In genomic region chr7:25380392-25381283, GRCm38 (mm10) we compare ENCODE assay signal across 9 mouse cellular contexts. TPM values are rescaled to one million over a fixed set of nuclear protein-coding genes. Genes with fewer than 3 reads are reported as not detected.
DNase-seq lines count a peak whose midpoint lies in the region; ATAC-seq and TF ChIP-seq lines count a peak whose summit lies in the region.
"Had no signal": no experiment of that assay in that cellular context is flagged by ENCODE, and none has a peak within 500 bp of the region (broad histone marks: within the 10 kb centered on the region; RNA-seq: fewer than 3 reads in every experiment).

No protein-coding gene starts in this region.

- H3K27me3 ChIP-seq in lung, embryonic 14.5 days (ENCODE audit: insufficient read depth, low read length): no peaks in the 10 kb centered on the region
- H3K27me3 ChIP-seq in heart, embryonic 15.5 days: no peaks in the 10 kb centered on the region
- no peaks in the 10 kb centered on the region; the same call in 1 of the 2 replicates for H3K27me3 ChIP-seq in liver, embryonic 11.5 days (replicated peaks; ENCODE audit: control insufficient read depth, insufficient read depth, low read length)
- no peaks in the 10 kb centered on the region for H3K27me3 ChIP-seq in thymus, adult 2 months (ENCODE audit: control insufficient read depth, insufficient read depth, low read length)

- H3K4me1 ChIP-seq in lung, embryonic 14.5 days (ENCODE audit: insufficient read depth): 0 out of 2 replicates have a peak, but pooled peaks cover 3% of the 10 kb centered on the region
- H3K4me1 ChIP-seq in heart, embryonic 15.5 days (replicated peaks): peaks cover 38% of the 10 kb centered on the region
- H3K4me1 ChIP-seq in liver, embryonic 11.5 days (replicated peaks; ENCODE audit: control insufficient read depth, insufficient read depth, low read length): peaks cover 13% of the 10 kb centered on the region
- H3K4me1 ChIP-seq in thymus, adult 2 months (replicated peaks; ENCODE audit: control insufficient read depth, insufficient read depth, low read length): peaks cover 24% of the 10 kb centered on the region

- TF ChIP-seq CTCF in lung, embryonic 14.5 days (IDR thresholded peaks at IDR 0.05; ENCODE audit: low read depth): no peak
- no peak for TF ChIP-seq CTCF in thymus, adult 2 months (IDR thresholded peaks at IDR 0.05; ENCODE audit: borderline replicate concordance, control insufficient read depth, extremely low read depth, insufficient read depth, low read length, poor library complexity)

- H3K9me3 ChIP-seq in lung, embryonic 14.5 days (ENCODE audit: low read depth, low read length): no peaks in the 10 kb centered on the region
- H3K9me3 ChIP-seq in heart, embryonic 15.5 days (replicated peaks): no peaks in the 10 kb centered on the region
- no peaks in the 10 kb centered on the region for H3K9me3 ChIP-seq in liver, embryonic 11.5 days (ENCODE audit: control insufficient read depth, low read length)

- no peak for DNase-seq in lung, embryonic 14.5 days
- no peak for DNase-seq in lung, postnatal 36 days
- no peak for DNase-seq in liver, embryonic 11.5 days (ENCODE audit: low spot score)
- DNase-seq in thymus, adult 2 months: peak; percentile 30
- no peak for DNase-seq in c-Kit-positive CD71-positive TER-119-positive erythroid progenitor cells, embryonic 14.5 days (ENCODE audit: low spot score)
- DNase-seq in layer of hippocampus, adult 9-10 months (ENCODE audit: low spot score): no peak

- peak; percentile 6; the same call in 1 of the 2 replicates for ATAC-seq in lung, embryonic 14.5 days (ENCODE audit: insufficient read depth)
- no peak for ATAC-seq in heart, embryonic 15.5 days (replicated peaks; ENCODE audit: insufficient number of reproducible peaks, insufficient read depth, low FRiP score, low read depth)
- peak; percentile 72 for ATAC-seq in liver, embryonic 11.5 days (replicated peaks; ENCODE audit: low FRiP score)
- no peak for ATAC-seq in erythroblast, adult 5-6 weeks (replicated peaks; ENCODE audit: low FRiP score, poor library complexity, severe bottlenecking)

- peaks cover 32% of the 10 kb centered on the region for H3K36me3 ChIP-seq in lung, embryonic 14.5 days (ENCODE audit: insufficient read depth)
- H3K36me3 ChIP-seq in heart, embryonic 15.5 days: peaks cover 10% of the 10 kb centered on the region
- H3K36me3 ChIP-seq in liver, embryonic 11.5 days (ENCODE audit: control insufficient read depth, insufficient read depth, low read length): no peaks in the 10 kb centered on the region; the same call in 1 of the 2 replicates
- no peaks in the 10 kb centered on the region for H3K36me3 ChIP-seq in thymus, adult 2 months (ENCODE audit: control insufficient read depth, insufficient read depth, low read length)

- 0 out of 2 replicates have a peak overlapping the region, but pooled peaks have one; percentile 24 for H3K27ac ChIP-seq in lung, embryonic 14.5 days (ENCODE audit: low read depth)
- H3K27ac ChIP-seq in heart, embryonic 15.5 days: no peak overlapping the region
- no peak overlapping the region for H3K27ac ChIP-seq in liver, embryonic 11.5 days (ENCODE audit: low read depth, low read length)
- peak overlapping the region; percentile 26; the same call in 1 of the 2 replicates for H3K27ac ChIP-seq in thymus, adult 2 months (ENCODE audit: control insufficient read depth, insufficient read depth, low read length)

- peak overlapping the region; percentile 36 for H3K4me3 ChIP-seq in lung, embryonic 14.5 days (ENCODE audit: low read depth, low read length)
- H3K4me3 ChIP-seq in heart, embryonic 15.5 days: peak overlapping the region; percentile 50; the same call in 1 of the 2 replicates
- peak overlapping the region; percentile 57 for H3K4me3 ChIP-seq in liver, embryonic 11.5 days (ENCODE audit: low read depth, low read length)
- H3K4me3 ChIP-seq in thymus, adult 2 months (ENCODE audit: control insufficient read depth, insufficient read depth, low read length): peak overlapping the region; percentile 43

- TF ChIP-seq POLR2A in thymus, adult 2 months (IDR thresholded peaks at IDR 0.05; ENCODE audit: control insufficient read depth, extremely low read depth, insufficient read depth, low read length, poor library complexity): no peak

- WGBS in lung, embryonic 14.5 days: 53% methylated on average over 18 of the region's 18 CpGs
- WGBS in heart, embryonic 15.5 days: 55% methylated on average over 18 of the region's 18 CpGs
- WGBS in liver, embryonic 11.5 days: 49% methylated on average over 18 of the region's 18 CpGs
- 72% methylated on average over 18 of the region's 18 CpGs for WGBS in thymus, adult 2 months

- H3K4me2 ChIP-seq in lung, embryonic 14.5 days: peak overlapping the region; percentile 76
- H3K4me2 ChIP-seq in heart, embryonic 15.5 days: peak overlapping the region; percentile 89
- H3K4me2 ChIP-seq in liver, embryonic 11.5 days: peak overlapping the region; percentile 92

- H3K9ac ChIP-seq in lung, embryonic 14.5 days: peak overlapping the region; percentile 22; the same call in 1 of the 2 replicates
- peak overlapping the region; percentile 57; the same call in 1 of the 2 replicates for H3K9ac ChIP-seq in heart, embryonic 15.5 days
- H3K9ac ChIP-seq in liver, embryonic 11.5 days (ENCODE audit: low read depth, low read length): no peak overlapping the region; the same call in 1 of the 2 replicates

RNA-seq across cellular contexts. Expression of gene Cnfn, which starts 11.1 kb away (rescaled TPM):
- not detected in 2 replicates for polyA plus RNA-seq in lung, embryonic 14.5 days (2014; fragmentation: Nextera tagmentation; extraction: Ambion mirVana)
- polyA plus RNA-seq in heart, embryonic 15.5 days (2015; fragmentation: Nextera tagmentation; extraction: Ambion mirVana): 0.22 and 1.1 TPM in 2 replicates
- polyA plus RNA-seq in liver, embryonic 11.5 days (2014; fragmentation: Nextera tagmentation; extraction: Ambion mirVana): not detected in 2 replicates
- polyA plus RNA-seq in thymus, adult 2 months (2012; rRNA removed): 13.4 and 20.6 TPM in 2 replicates
- not detected in 2 replicates for total RNA-seq in erythroblast, adult 5-6 weeks (2015; ENCODE audit: low replicate concordance)
- total RNA-seq in erythroblast, adult 5-6 weeks (2017; ENCODE audit: low replicate concordance): not detected in 2 replicates
- total RNA-seq: hematopoietic stem cell, adult 5-6 weeks had no signal

RNA-seq across cellular contexts. Expression of gene Lipe, which starts 17.9 kb away (rescaled TPM):
- 3.8 and 4.0 TPM in 2 replicates for polyA plus RNA-seq in lung, embryonic 14.5 days (2014; fragmentation: Nextera tagmentation; extraction: Ambion mirVana)
- 5.6 and 7.7 TPM in 2 replicates for polyA plus RNA-seq in heart, embryonic 15.5 days (2015; fragmentation: Nextera tagmentation; extraction: Ambion mirVana)
- polyA plus RNA-seq in liver, embryonic 11.5 days (2014; fragmentation: Nextera tagmentation; extraction: Ambion mirVana): 2.3 and 2.5 TPM in 2 replicates
- 75.3 and 91.6 TPM in 2 replicates for polyA plus RNA-seq in thymus, adult 2 months (2012; rRNA removed)
- total RNA-seq in erythroblast, adult 5-6 weeks (2015; ENCODE audit: low replicate concordance): 2.5 and 11.3 TPM in 2 replicates
- total RNA-seq in erythroblast, adult 5-6 weeks (2017; ENCODE audit: low replicate concordance): 4.5 and 6.7 TPM in 2 replicates

RNA-seq across cellular contexts. Expression of gene Cxcl17, which starts 32.0 kb away (rescaled TPM):
- polyA plus RNA-seq in lung, embryonic 14.5 days (2014; fragmentation: Nextera tagmentation; extraction: Ambion mirVana): not detected in 2 replicates
- polyA plus RNA-seq in heart, embryonic 15.5 days (2015; fragmentation: Nextera tagmentation; extraction: Ambion mirVana): 0.28 and 0.51 TPM in 2 replicates
- polyA plus RNA-seq in liver, embryonic 11.5 days (2014; fragmentation: Nextera tagmentation; extraction: Ambion mirVana): 0.38 TPM in 1 of 2 replicates, not detected in the other
- 0.56 and 1.2 TPM in 2 replicates for polyA plus RNA-seq in thymus, adult 2 months (2012; rRNA removed)
- total RNA-seq in erythroblast, adult 5-6 weeks (2015; ENCODE audit: low replicate concordance): not detected in 2 replicates
- not detected in 2 replicates for total RNA-seq in erythroblast, adult 5-6 weeks (2017; ENCODE audit: low replicate concordance)
- total RNA-seq: hematopoietic stem cell, adult 5-6 weeks had no signal

Comparison
In these comparisons a context has a peak if more than half of its experiments do, and no peak if none do; other contexts are left out.
1. ATAC-seq: peak in lung, embryonic 14.5 days (single experiment) and liver, embryonic 11.5 days (single experiment); none in heart, embryonic 15.5 days (single experiment) and erythroblast, adult 5-6 weeks (single experiment).
2. H3K27ac ChIP-seq: peak in lung, embryonic 14.5 days (single experiment) and thymus, adult 2 months (single experiment); none in heart, embryonic 15.5 days (single experiment) and liver, embryonic 11.5 days (single experiment).
3. Peak in every context shown above with its lines, with median percentiles within 50 percentile points of each other: H3K4me2 ChIP-seq and H3K4me3 ChIP-seq.